Mouse (Mus musculus): Measurements from ENCODE around the gene Obp2a. TPM values are rescaled to one million over a fixed set of nuclear protein-coding genes. Genes with fewer than 3 reads are reported as not detected.
A peak's percentile ranks its signal among the peaks of the same experiment; 100 is the strongest.
"Not testable (repeated sequence)": the region's sequence is repeated elsewhere in the genome, so short reads cannot be mapped to it uniquely, and the experiment has no call there.

Gene Obp2a
- not detected in 2 replicates for polyA plus RNA-seq (2012; rRNA removed)

GRCm38 (mm10) chr2:25699743-25700142, at the start of gene Obp2a:
TSS of gene Obp2a (plus strand) at chr2:25700043.
- H3K4me1 ChIP-seq (ENCODE audit: control insufficient read depth, insufficient read depth, low read length); DNase-seq; H3K27ac ChIP-seq (ENCODE audit: insufficient read depth, low read length); H3K27me3 ChIP-seq (ENCODE audit: control insufficient read depth, insufficient read depth, low read length); H3K4me3 ChIP-seq (replicated peaks; ENCODE audit: insufficient read depth, low read depth, low read length): not testable (repeated sequence)
- 89% methylated on average over 3 of the region's 3 CpGs for WGBS

- no peak for DNase-seq
- TF ChIP-seq CTCF (IDR thresholded peaks at IDR 0.05; ENCODE audit: borderline replicate concordance, insufficient read depth, low read depth, low read length), result no peak
- no peak for TF ChIP-seq POLR2A (IDR thresholded peaks at IDR 0.05; ENCODE audit: borderline replicate concordance, insufficient read depth, low read length)
- Histone ChIP-seq H3K4me1 (ENCODE audit: control insufficient read depth, insufficient read depth, low read length) (peaks cover 5% of the 10 kb centered on the region), H3K27me3 (ENCODE audit: control insufficient read depth, insufficient read depth, low read length) (no peaks in the 10 kb centered on the region), H3K27ac (ENCODE audit: insufficient read depth, low read length) (no peak within 1 kb of the TSS), H3K4me3 (replicated peaks; ENCODE audit: insufficient read depth, low read depth, low read length) (no peak within 1 kb of the TSS)
- WGBS, result 87% methylated on average over 2 of the region's 2 CpGs
Measured at GRCm38 (mm10) chr2:25652902-25653301, 46.9 kb upstream of the Obp2a start, which contains the start of gene Lcn8. TSS of gene Lcn8 (plus strand) at chr2:25653120.

GRCm38 (mm10) chr2:25654502-25654901, 45.3 kb upstream of the Obp2a start:
- 88% methylated on average over 1 of the region's 1 CpGs for WGBS

GRCm38 (mm10) chr2:25656691-25657090, 43.2 kb upstream of the Obp2a start:
- 89% methylated on average over 4 of the region's 4 CpGs for WGBS
- H3K4me1 ChIP-seq (ENCODE audit: control insufficient read depth, insufficient read depth, low read length), result peaks cover 10% of the 10 kb centered on the region
- peak; percentile 23 to 25 for DNase-seq
- no peak overlapping the region for H3K27ac ChIP-seq (ENCODE audit: insufficient read depth, low read length)
- no peaks in the 10 kb centered on the region for H3K27me3 ChIP-seq (ENCODE audit: control insufficient read depth, insufficient read depth, low read length)
- TF ChIP-seq POLR2A (IDR thresholded peaks at IDR 0.05; ENCODE audit: borderline replicate concordance, insufficient read depth, low read length) (no peak), CTCF (IDR thresholded peaks at IDR 0.05; ENCODE audit: borderline replicate concordance, insufficient read depth, low read depth, low read length) (no peak)
- no peak overlapping the region for H3K4me3 ChIP-seq (replicated peaks; ENCODE audit: insufficient read depth, low read depth, low read length)

More at GRCm38 (mm10) chr2:25654502-25654901, 45.3 kb upstream of the Obp2a start:
- TF ChIP-seq POLR2A (IDR thresholded peaks at IDR 0.05; ENCODE audit: borderline replicate concordance, insufficient read depth, low read length) (no peak), CTCF (IDR thresholded peaks at IDR 0.05; ENCODE audit: borderline replicate concordance, insufficient read depth, low read depth, low read length) (no peak)
- no peak for DNase-seq
- peaks cover 5% of the 10 kb centered on the region for H3K4me1 ChIP-seq (ENCODE audit: control insufficient read depth, insufficient read depth, low read length)
- no peaks in the 10 kb centered on the region for H3K27me3 ChIP-seq (ENCODE audit: control insufficient read depth, insufficient read depth, low read length)
- H3K4me3 ChIP-seq (replicated peaks; ENCODE audit: insufficient read depth, low read depth, low read length), result no peak overlapping the region
- no peak overlapping the region for H3K27ac ChIP-seq (ENCODE audit: insufficient read depth, low read length)

GRCm38 (mm10) chr2:25657246-25657645, 42.6 kb upstream of the Obp2a start:
- TF ChIP-seq CTCF (IDR thresholded peaks at IDR 0.05; ENCODE audit: borderline replicate concordance, insufficient read depth, low read depth, low read length), result no peak
- TF ChIP-seq POLR2A (IDR thresholded peaks at IDR 0.05; ENCODE audit: borderline replicate concordance, insufficient read depth, low read length), result no peak
- H3K27ac ChIP-seq (ENCODE audit: insufficient read depth, low read length), result no peak overlapping the region
- H3K4me3 ChIP-seq (replicated peaks; ENCODE audit: insufficient read depth, low read depth, low read length), result no peak overlapping the region
- peaks cover 12% of the 10 kb centered on the region for H3K4me1 ChIP-seq (ENCODE audit: control insufficient read depth, insufficient read depth, low read length)
- peak; percentile 46 to 52 for DNase-seq
- H3K27me3 ChIP-seq (ENCODE audit: control insufficient read depth, insufficient read depth, low read length), result no peaks in the 10 kb centered on the region
- 32% methylated on average over 4 of the region's 4 CpGs for WGBS

GRCm38 (mm10) chr2:25657652-25658051, 42.2 kb upstream of the Obp2a start, which contains the start of gene Lcn5:
TSS of gene Lcn5 (plus strand) at chr2:25657952.
- Histone ChIP-seq H3K27me3 (ENCODE audit: control insufficient read depth, insufficient read depth, low read length) (no peaks in the 10 kb centered on the region), H3K4me1 (ENCODE audit: control insufficient read depth, insufficient read depth, low read length) (peaks cover 12% of the 10 kb centered on the region), H3K4me3 (replicated peaks; ENCODE audit: insufficient read depth, low read depth, low read length) (no peak within 1 kb of the TSS), H3K27ac (ENCODE audit: insufficient read depth, low read length) (no peak within 1 kb of the TSS)
- no peak for DNase-seq
- TF ChIP-seq CTCF (IDR thresholded peaks at IDR 0.05; ENCODE audit: borderline replicate concordance, insufficient read depth, low read depth, low read length) (no peak), POLR2A (IDR thresholded peaks at IDR 0.05; ENCODE audit: borderline replicate concordance, insufficient read depth, low read length) (no peak)

GRCm38 (mm10) chr2:25660279-25660678, 39.6 kb upstream of the Obp2a start:
- no peak for TF ChIP-seq CTCF (IDR thresholded peaks at IDR 0.05; ENCODE audit: borderline replicate concordance, insufficient read depth, low read depth, low read length)
- TF ChIP-seq POLR2A (IDR thresholded peaks at IDR 0.05; ENCODE audit: borderline replicate concordance, insufficient read depth, low read length), result no peak
- no peaks in the 10 kb centered on the region for H3K27me3 ChIP-seq (ENCODE audit: control insufficient read depth, insufficient read depth, low read length)
- H3K27ac ChIP-seq (ENCODE audit: insufficient read depth, low read length), result no peak overlapping the region
- no peak for DNase-seq
- WGBS, result 66% methylated on average over 8 of the region's 8 CpGs
- no peak overlapping the region for H3K4me3 ChIP-seq (replicated peaks; ENCODE audit: insufficient read depth, low read depth, low read length)
- peaks cover 12% of the 10 kb centered on the region for H3K4me1 ChIP-seq (ENCODE audit: control insufficient read depth, insufficient read depth, low read length)

- peaks cover 12% of the 10 kb centered on the region for H3K4me1 ChIP-seq (ENCODE audit: control insufficient read depth, insufficient read depth, low read length)
- no peaks in the 10 kb centered on the region for H3K27me3 ChIP-seq (ENCODE audit: control insufficient read depth, insufficient read depth, low read length)
- WGBS, result 50% methylated on average over 6 of the region's 6 CpGs
- no peak for DNase-seq
- H3K4me3 ChIP-seq (replicated peaks; ENCODE audit: insufficient read depth, low read depth, low read length), result no peak overlapping the region
- no peak overlapping the region for H3K27ac ChIP-seq (ENCODE audit: insufficient read depth, low read length)
- TF ChIP-seq CTCF (IDR thresholded peaks at IDR 0.05; ENCODE audit: borderline replicate concordance, insufficient read depth, low read depth, low read length), result no peak
- TF ChIP-seq POLR2A (IDR thresholded peaks at IDR 0.05; ENCODE audit: borderline replicate concordance, insufficient read depth, low read length), result no peak
Measured at GRCm38 (mm10) chr2:25661245-25661970, 38.4 kb upstream of the Obp2a start.
